Mouse (Mus musculus): Measurements from ENCODE around the gene Dao. TPM values are rescaled to one million over a fixed set of nuclear protein-coding genes. Genes with fewer than 3 reads are reported as not detected.

Gene Dao
- total RNA-seq, 1 experiment = 0.18 TPM

GRCm38 (mm10) chr5:114043800-114044199 lies 40.3 kb downstream of the Dao start:
- Histone ChIP-seq H3K27ac (ENCODE audit: insufficient read depth, low read depth, low read length, poor library complexity, severe bottlenecking) (no peak overlapping the region), H3K9ac (ENCODE audit: insufficient read depth, low read depth, low read length, poor library complexity, severe bottlenecking) (no peak overlapping the region), H3K4me3 (ENCODE audit: insufficient read depth in 1 of 2, low read depth in 1 of 2, low read length in 2 of 2, poor library complexity in 1 of 2, severe bottlenecking in 1 of 2) (no peak overlapping the region), H3K4me1 (ENCODE audit: control insufficient read depth in 2 of 2, insufficient read depth in 2 of 2, low read length in 2 of 2, poor library complexity in 1 of 2) (no peaks in the 10 kb centered on the region; a peak in 2 of 4 replicates), H3K9me3 (ENCODE audit: control insufficient read depth, insufficient read depth, low read depth, low read length) (no peaks in the 10 kb centered on the region), H3K36me3 (ENCODE audit: control insufficient read depth, insufficient read depth, low read length, poor library complexity, severe bottlenecking) (no peaks in the 10 kb centered on the region)
- no peak for TF ChIP-seq CHD2 (IDR thresholded peaks at IDR 0.05; ENCODE audit: low read depth, low read length)
- TF ChIP-seq ZC3H11A (IDR thresholded peaks at IDR 0.05; ENCODE audit: borderline replicate concordance, low read depth, low read length) = no peak
- TF ChIP-seq HCFC1 (IDR thresholded peaks at IDR 0.05; ENCODE audit: borderline replicate concordance, insufficient read depth, low read length) = no peak
- no peak for TF ChIP-seq MAFK (IDR thresholded peaks at IDR 0.05; ENCODE audit: insufficient read depth, low read depth, low read length)
- TF ChIP-seq ZNF384 (IDR thresholded peaks at IDR 0.05; ENCODE audit: low read depth, low read length) = no peak
- DNase-seq (ENCODE audit: low read depth, low spot score) = no peak
- in situ Hi-C loops (cut with MboI; ENCODE audit: low sequenced_read_pairs in 2 of 2, unreplicated experiment in 2 of 2) = no loop called here

- in situ Hi-C loops (cut with MboI; ENCODE audit: low sequenced_read_pairs in 2 of 2, unreplicated experiment in 2 of 2) = no loop called here
- Histone ChIP-seq H3K4me3 (ENCODE audit: insufficient read depth in 1 of 2, low read depth in 1 of 2, low read length in 2 of 2, poor library complexity in 1 of 2, severe bottlenecking in 1 of 2) (no peak overlapping the region), H3K27ac (ENCODE audit: insufficient read depth, low read depth, low read length, poor library complexity, severe bottlenecking) (no peak overlapping the region), H3K4me1 (ENCODE audit: control insufficient read depth in 2 of 2, insufficient read depth in 2 of 2, low read length in 2 of 2, poor library complexity in 1 of 2) (no peaks in the 10 kb centered on the region; a peak in 2 of 4 replicates), H3K9ac (ENCODE audit: insufficient read depth, low read depth, low read length, poor library complexity, severe bottlenecking) (no peak overlapping the region), H3K36me3 (ENCODE audit: control insufficient read depth, insufficient read depth, low read length, poor library complexity, severe bottlenecking) (no peaks in the 10 kb centered on the region), H3K9me3 (ENCODE audit: control insufficient read depth, insufficient read depth, low read depth, low read length) (no peaks in the 10 kb centered on the region)
- no peak for TF ChIP-seq ZC3H11A (IDR thresholded peaks at IDR 0.05; ENCODE audit: borderline replicate concordance, low read depth, low read length)
- TF ChIP-seq CHD2 (IDR thresholded peaks at IDR 0.05; ENCODE audit: low read depth, low read length) = no peak
- no peak for TF ChIP-seq MAFK (IDR thresholded peaks at IDR 0.05; ENCODE audit: insufficient read depth, low read depth, low read length)
- TF ChIP-seq HCFC1 (IDR thresholded peaks at IDR 0.05; ENCODE audit: borderline replicate concordance, insufficient read depth, low read length) = no peak
- TF ChIP-seq ZNF384 (IDR thresholded peaks at IDR 0.05; ENCODE audit: low read depth, low read length) = no peak
- DNase-seq (ENCODE audit: low read depth, low spot score) = no peak
Measured at GRCm38 (mm10) chr5:114045134-114045533, 41.6 kb downstream of the Dao start.

GRCm38 (mm10) chr5:114046151-114046550 lies 42.6 kb downstream of the Dao start:
- in situ Hi-C loops (cut with MboI; ENCODE audit: low sequenced_read_pairs in 2 of 2, unreplicated experiment in 2 of 2) = no loop called here
- Histone ChIP-seq H3K4me3 (ENCODE audit: insufficient read depth in 1 of 2, low read depth in 1 of 2, low read length in 2 of 2, poor library complexity in 1 of 2, severe bottlenecking in 1 of 2) (no peak overlapping the region), H3K36me3 (ENCODE audit: control insufficient read depth, insufficient read depth, low read length, poor library complexity, severe bottlenecking) (no peaks in the 10 kb centered on the region), H3K4me1 (ENCODE audit: control insufficient read depth in 2 of 2, insufficient read depth in 2 of 2, low read length in 2 of 2, poor library complexity in 1 of 2) (no peaks in the 10 kb centered on the region; a peak in 2 of 4 replicates), H3K9me3 (ENCODE audit: control insufficient read depth, insufficient read depth, low read depth, low read length) (no peaks in the 10 kb centered on the region), H3K27ac (ENCODE audit: insufficient read depth, low read depth, low read length, poor library complexity, severe bottlenecking) (no peak overlapping the region), H3K9ac (ENCODE audit: insufficient read depth, low read depth, low read length, poor library complexity, severe bottlenecking) (no peak overlapping the region)
- TF ChIP-seq ZC3H11A (IDR thresholded peaks at IDR 0.05; ENCODE audit: borderline replicate concordance, low read depth, low read length) = no peak
- TF ChIP-seq MAFK (IDR thresholded peaks at IDR 0.05; ENCODE audit: insufficient read depth, low read depth, low read length) = no peak
- TF ChIP-seq ZNF384 (IDR thresholded peaks at IDR 0.05; ENCODE audit: low read depth, low read length) = no peak
- TF ChIP-seq CHD2 (IDR thresholded peaks at IDR 0.05; ENCODE audit: low read depth, low read length) = no peak
- DNase-seq (ENCODE audit: low read depth, low spot score) = no peak

- in situ Hi-C loops (cut with MboI; ENCODE audit: low sequenced_read_pairs in 2 of 2, unreplicated experiment in 2 of 2) = no loop called here
Measured at GRCm38 (mm10) chr5:114046604-114047003, 43.1 kb downstream of the Dao start.

GRCm38 (mm10) chr5:114047182-114047581 lies 43.7 kb downstream of the Dao start:
- H3K9ac ChIP-seq (ENCODE audit: insufficient read depth, low read depth, low read length, poor library complexity, severe bottlenecking) = no peak overlapping the region
- DNase-seq (ENCODE audit: low read depth, low spot score) = no peak
- no peaks in the 10 kb centered on the region; a peak in 1 of 4 replicates for H3K4me1 ChIP-seq (ENCODE audit: control insufficient read depth in 2 of 2, insufficient read depth in 2 of 2, low read length in 2 of 2, poor library complexity in 1 of 2)
- in situ Hi-C loops (cut with MboI; ENCODE audit: low sequenced_read_pairs in 2 of 2, unreplicated experiment in 2 of 2) = no loop called here
- H3K27ac ChIP-seq (ENCODE audit: insufficient read depth, low read depth, low read length, poor library complexity, severe bottlenecking) = no peak overlapping the region
- H3K9me3 ChIP-seq (ENCODE audit: control insufficient read depth, insufficient read depth, low read depth, low read length) = no peaks in the 10 kb centered on the region
- TF ChIP-seq HCFC1 (IDR thresholded peaks at IDR 0.05; ENCODE audit: borderline replicate concordance, insufficient read depth, low read length) (no peak), ZC3H11A (IDR thresholded peaks at IDR 0.05; ENCODE audit: borderline replicate concordance, low read depth, low read length) (peak; percentile 56; the same call in 1 of the 2 replicates), CHD2 (IDR thresholded peaks at IDR 0.05; ENCODE audit: low read depth, low read length) (no peak), ZNF384 (IDR thresholded peaks at IDR 0.05; ENCODE audit: low read depth, low read length) (no peak)
- H3K36me3 ChIP-seq (ENCODE audit: control insufficient read depth, insufficient read depth, low read length, poor library complexity, severe bottlenecking) = no peaks in the 10 kb centered on the region
- no peak overlapping the region for H3K4me3 ChIP-seq (ENCODE audit: insufficient read depth in 1 of 2, low read depth in 1 of 2, low read length in 2 of 2, poor library complexity in 1 of 2, severe bottlenecking in 1 of 2)

More at GRCm38 (mm10) chr5:114046604-114047003, 43.1 kb downstream of the Dao start:
- TF ChIP-seq ZC3H11A (IDR thresholded peaks at IDR 0.05; ENCODE audit: borderline replicate concordance, low read depth, low read length) = no peak
- TF ChIP-seq MAFK (IDR thresholded peaks at IDR 0.05; ENCODE audit: insufficient read depth, low read depth, low read length) = no peak
- TF ChIP-seq HCFC1 (IDR thresholded peaks at IDR 0.05; ENCODE audit: borderline replicate concordance, insufficient read depth, low read length) = no peak
- no peak for TF ChIP-seq ZNF384 (IDR thresholded peaks at IDR 0.05; ENCODE audit: low read depth, low read length)
- TF ChIP-seq CHD2 (IDR thresholded peaks at IDR 0.05; ENCODE audit: low read depth, low read length) = no peak
- no peaks in the 10 kb centered on the region; a peak in 2 of 4 replicates for H3K4me1 ChIP-seq (ENCODE audit: control insufficient read depth in 2 of 2, insufficient read depth in 2 of 2, low read length in 2 of 2, poor library complexity in 1 of 2)
- H3K27ac ChIP-seq (ENCODE audit: insufficient read depth, low read depth, low read length, poor library complexity, severe bottlenecking) = no peak overlapping the region
- DNase-seq (ENCODE audit: low read depth, low spot score) = no peak
- H3K4me3 ChIP-seq (ENCODE audit: insufficient read depth in 1 of 2, low read depth in 1 of 2, low read length in 2 of 2, poor library complexity in 1 of 2, severe bottlenecking in 1 of 2) = no peak overlapping the region
- no peaks in the 10 kb centered on the region for H3K9me3 ChIP-seq (ENCODE audit: control insufficient read depth, insufficient read depth, low read depth, low read length)
- H3K36me3 ChIP-seq (ENCODE audit: control insufficient read depth, insufficient read depth, low read length, poor library complexity, severe bottlenecking) = no peaks in the 10 kb centered on the region
- no peak overlapping the region for H3K9ac ChIP-seq (ENCODE audit: insufficient read depth, low read depth, low read length, poor library complexity, severe bottlenecking)
